Mouse (Mus musculus): ENCODE measurements at regions not wholly inside any gene's neighbourhood (a gene's known extent, or its start where the extent isn't known, plus 50 kb on each side); places are given as distances from the start of the nearest gene placed in this dataset.

DNA sequence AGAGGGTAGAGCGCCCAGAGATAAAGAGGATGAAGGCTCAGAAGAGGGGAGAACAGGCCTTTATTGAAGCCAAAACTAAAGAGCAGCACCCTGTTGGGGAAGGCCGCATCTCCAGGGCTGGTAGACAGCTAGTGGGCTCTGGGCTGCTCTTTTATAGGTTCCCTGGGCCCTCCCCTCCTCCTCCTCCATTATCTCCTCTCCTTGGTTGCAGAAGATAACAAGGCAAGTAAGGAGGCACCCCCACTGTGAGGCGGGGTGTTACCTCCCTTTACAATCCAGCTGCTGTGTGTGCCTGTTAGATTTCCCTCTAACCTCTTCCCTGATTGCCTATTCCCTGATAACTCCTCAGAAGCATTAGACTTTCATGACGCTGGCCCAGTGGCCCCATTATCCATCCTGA is 51.2 kb upstream of the Olfm1 start (continued):
- TF ChIP-seq MYB (IDR thresholded peaks at IDR 0.05; ENCODE audit: low read depth, low read length) (0 out of 2 replicates have a peak, but pooled peaks have one; percentile 57), HCFC1 (IDR thresholded peaks at IDR 0.05; ENCODE audit: low read depth, low read length) (peak; percentile 51; the same call in 1 of the 2 replicates), MAX (IDR thresholded peaks at IDR 0.05; ENCODE audit: low read length) (no peak), GABPA (IDR thresholded peaks at IDR 0.05; ENCODE audit: low read depth, low read length) (no peak), USF2 (IDR thresholded peaks at IDR 0.05; ENCODE audit: borderline replicate concordance in 1 of 2, insufficient read depth in 1 of 2, low read depth in 1 of 2, low read length in 2 of 2) (no peak), E2F4 (IDR thresholded peaks at IDR 0.05; ENCODE audit: borderline replicate concordance, low read depth, low read length) (no peak), TBP (IDR thresholded peaks at IDR 0.05; ENCODE audit: low read depth, low read length) (peak; percentile 97), CTCF (IDR thresholded peaks at IDR 0.05 in 2 of 3, conservative IDR thresholded peaks at IDR 0.05 in 1 of 3; ENCODE audit: control insufficient read depth in 1 of 3, insufficient read depth in 1 of 3, low read depth in 2 of 3, low read length in 3 of 3, poor library complexity in 1 of 3, severe bottlenecking in 1 of 3) (no peak)

DNA sequence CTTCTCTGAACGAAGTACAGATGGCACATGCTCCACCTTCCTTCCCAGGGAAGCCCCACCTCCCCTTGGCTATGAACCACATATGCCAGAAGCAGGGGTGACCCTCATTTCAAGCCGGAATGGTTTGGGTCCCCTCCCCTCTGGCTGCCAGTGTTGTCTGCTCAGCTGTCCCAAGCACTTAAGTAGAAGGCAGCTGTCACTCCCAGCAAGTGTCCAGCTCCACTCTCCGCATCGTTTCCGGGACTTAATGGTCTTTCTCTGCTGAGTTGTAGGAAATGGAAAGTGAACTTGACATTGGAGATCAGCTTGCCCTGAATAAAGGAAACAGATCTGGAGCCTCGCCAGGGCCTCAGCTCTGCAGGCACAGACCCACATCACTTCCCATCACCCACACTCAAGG is 53.9 kb upstream of the Fcnb start:
- H3K79me2 ChIP-seq (ENCODE audit: control insufficient read depth, insufficient read depth, low read length, poor library complexity) = no peaks in the 10 kb centered on the region
- DNase-seq (ENCODE audit: low read depth, low spot score) = peak; percentile 19
- no peak overlapping the region for H3K27ac ChIP-seq (ENCODE audit: control insufficient read depth, low read depth, low read length)
- H3K36me3 ChIP-seq (ENCODE audit: control insufficient read depth in 1 of 2, insufficient read depth in 2 of 2, low read length in 2 of 2) = peaks cover 0 to 22% of the 10 kb centered on the region in 2 experiments; a peak in 2 of 4 replicates
- TF ChIP-seq E2F4 (IDR thresholded peaks at IDR 0.05; ENCODE audit: borderline replicate concordance, low read depth, low read length) = no peak
- TF ChIP-seq HCFC1 (IDR thresholded peaks at IDR 0.05; ENCODE audit: low read depth, low read length) = no peak
- TF ChIP-seq GABPA (IDR thresholded peaks at IDR 0.05; ENCODE audit: low read depth, low read length) = no peak
- TF ChIP-seq POLR2AphosphoS5 (IDR thresholded peaks at IDR 0.05; ENCODE audit: borderline replicate concordance, low read depth, low read length) = no peak
- TF ChIP-seq RCOR1 (IDR thresholded peaks at IDR 0.05; ENCODE audit: low read depth, low read length) = no peak
- no peak for TF ChIP-seq CHD1 (IDR thresholded peaks at IDR 0.05; ENCODE audit: low read depth, low read length)
- no peak for TF ChIP-seq USF2 (IDR thresholded peaks at IDR 0.05; ENCODE audit: borderline replicate concordance in 1 of 2, insufficient read depth in 1 of 2, low read depth in 1 of 2, low read length in 2 of 2)
- no peak for TF ChIP-seq BHLHE40 (IDR thresholded peaks at IDR 0.05; ENCODE audit: borderline replicate concordance, low read depth, low read length)
- no peak for TF ChIP-seq ELF1 (IDR thresholded peaks at IDR 0.05; ENCODE audit: low read depth, low read length)
- no peak overlapping the region for H3K9ac ChIP-seq (ENCODE audit: control insufficient read depth, low read depth, low read length, poor library complexity, severe bottlenecking)
- peaks cover 7 to 27% of the 10 kb centered on the region in 2 experiments; a peak in 3 of 4 replicates for H3K4me1 ChIP-seq (ENCODE audit: control insufficient read depth in 1 of 2, insufficient read depth in 2 of 2, low read length in 2 of 2)
- no peak overlapping the region for H3K4me3 ChIP-seq (ENCODE audit: control insufficient read depth in 1 of 2, insufficient read depth in 1 of 2, low read depth in 2 of 2, low read length in 2 of 2)
- H3K9me3 ChIP-seq (replicated peaks; ENCODE audit: insufficient read depth, low read length) = no peaks in the 10 kb centered on the region
- no peaks in the 10 kb centered on the region; a peak in 2 of 4 replicates for H3K27me3 ChIP-seq (ENCODE audit: control insufficient read depth in 1 of 2, insufficient read depth in 2 of 2, low read length in 2 of 2)

- H3K4me3 ChIP-seq (ENCODE audit: control insufficient read depth in 1 of 2, insufficient read depth in 1 of 2, low read depth in 2 of 2, low read length in 2 of 2) = no peak overlapping the region
Observed at GRCm38 (mm10) chr2:28134605-28135004, 49.9 kb upstream of the Fcnb start.

More at GRCm38 (mm10) chr2:28134605-28135004, 49.9 kb upstream of the Fcnb start:
- H3K4me1 ChIP-seq (ENCODE audit: control insufficient read depth in 1 of 2, insufficient read depth in 2 of 2, low read length in 2 of 2) = no peaks in the 10 kb centered on the region
- no peak overlapping the region for H3K9ac ChIP-seq (ENCODE audit: control insufficient read depth, low read depth, low read length, poor library complexity, severe bottlenecking)
- no peak for DNase-seq (ENCODE audit: low read depth, low spot score)
- no peaks in the 10 kb centered on the region for H3K36me3 ChIP-seq (ENCODE audit: control insufficient read depth in 1 of 2, insufficient read depth in 2 of 2, low read length in 2 of 2)
- no peaks in the 10 kb centered on the region for H3K79me2 ChIP-seq (ENCODE audit: control insufficient read depth, insufficient read depth, low read length, poor library complexity)
- no peak overlapping the region for H3K27ac ChIP-seq (ENCODE audit: control insufficient read depth, low read depth, low read length)
- TF ChIP-seq ZC3H11A (IDR thresholded peaks at IDR 0.05; ENCODE audit: low read depth, low read length) (no peak), CTCF (IDR thresholded peaks at IDR 0.05 in 2 of 3, conservative IDR thresholded peaks at IDR 0.05 in 1 of 3; ENCODE audit: control insufficient read depth in 1 of 3, insufficient read depth in 1 of 3, low read depth in 2 of 3, low read length in 3 of 3, poor library complexity in 1 of 3, severe bottlenecking in 1 of 3) (no peak), POLR2AphosphoS2 (IDR thresholded peaks at IDR 0.05; ENCODE audit: low read length) (no peak), NELFE (IDR thresholded peaks at IDR 0.05; ENCODE audit: low read depth, low read length) (no peak), TCF12 (IDR thresholded peaks at IDR 0.05; ENCODE audit: low read depth, low read length) (no peak), MYC (IDR thresholded peaks at IDR 0.05; ENCODE audit: low read depth, low read length) (no peak), GABPA (IDR thresholded peaks at IDR 0.05; ENCODE audit: low read depth, low read length) (no peak), MEF2A (IDR thresholded peaks at IDR 0.05; ENCODE audit: extremely low read depth, insufficient replicate concordance, low read depth, low read length, poor library complexity, severe bottlenecking) (no peak), KAT2A (conservative IDR thresholded peaks at IDR 0.05; ENCODE audit: low read depth, low read length) (no peak), MAFK (IDR thresholded peaks at IDR 0.05; ENCODE audit: borderline replicate concordance, low read depth, low read length) (no peak)
- peaks cover 0 to 3% of the 10 kb centered on the region in 2 experiments for H3K27me3 ChIP-seq (ENCODE audit: control insufficient read depth in 1 of 2, insufficient read depth in 2 of 2, low read length in 2 of 2)
- H3K9me3 ChIP-seq (replicated peaks; ENCODE audit: insufficient read depth, low read length) = no peaks in the 10 kb centered on the region
